Mouse (Mus musculus): ENCODE measurements around the gene Vps37b.

GRCm38 (mm10) chr5:124077241-124077640 lies 45.2 kb upstream of the Vps37b start:
- TF ChIP-seq CTCF (IDR thresholded peaks at IDR 0.05; ENCODE audit: low read depth) (no peak), EP300 (IDR thresholded peaks at IDR 0.05; ENCODE audit: low read depth) (no peak)
